Mouse (Mus musculus): ENCODE data around the gene Triobp.

The Triobp gene

GRCm38 (mm10) chr15:78926021-78926919, 21.3 kb upstream of the Triobp start, which contains the start of gene Lgals1:
Lgals1 (plus strand) TSS chr15:78926725.
- DNase-seq = peak; percentile 94 to 97

- DNase-seq = peak; percentile 47 to 72
Observed at GRCm38 (mm10) chr15:78927021-78927787, 20.3 kb upstream of the Triobp start.

GRCm38 (mm10) chr15:78927788-78928457, 19.6 kb upstream of the Triobp start:
- DNase-seq = peak; percentile 72 to 89

- no peak for DNase-seq
Observed at GRCm38 (mm10) chr15:78928539-78928938, 19.0 kb upstream of the Triobp start.

GRCm38 (mm10) chr15:78930192-78930706, 17.3 kb upstream of the Triobp start:
- no peak for DNase-seq

GRCm38 (mm10) chr15:78930801-78931426, 16.6 kb upstream of the Triobp start:
- DNase-seq = no peak

GRCm38 (mm10) chr15:78931577-78931976, 15.9 kb upstream of the Triobp start:
- DNase-seq = peak; percentile 66

- peak; percentile 88 to 89 for DNase-seq
Observed at GRCm38 (mm10) chr15:78934784-78935320, 12.7 kb upstream of the Triobp start, which contains the start of gene Nol12. Nol12 (plus strand) TSS chr15:78934933.

GRCm38 (mm10) chr15:78936403-78936802, 11.1 kb upstream of the Triobp start:
- no peak for DNase-seq

GRCm38 (mm10) chr15:78937311-78937710, 10.2 kb upstream of the Triobp start:
- no peak for DNase-seq

- no peak for DNase-seq
Observed at GRCm38 (mm10) chr15:78937963-78938362, 9.6 kb upstream of the Triobp start.

- no peak for DNase-seq
Observed at GRCm38 (mm10) chr15:78940325-78940724, 7.2 kb upstream of the Triobp start.

GRCm38 (mm10) chr15:78942663-78943062, 4.9 kb upstream of the Triobp start:
- DNase-seq = peak; percentile 84 to 87

GRCm38 (mm10) chr15:78946232-78946631, 1.3 kb upstream of the Triobp start:
- no peak for DNase-seq

GRCm38 (mm10) chr15:78948152-78948725, 715 bp downstream of the Triobp start:
- DNase-seq = no peak

GRCm38 (mm10) chr15:78948883-78949282, 1.4 kb downstream of the Triobp start:
- DNase-seq = no peak

- no peak for DNase-seq
Observed at GRCm38 (mm10) chr15:78955663-78956062, 8.1 kb downstream of the Triobp start.

GRCm38 (mm10) chr15:78956351-78956750, 8.8 kb downstream of the Triobp start:
- DNase-seq = peak in 1 of 2 experiments; percentile 36

- DNase-seq = no peak
Observed at GRCm38 (mm10) chr15:78957021-78957420, 9.5 kb downstream of the Triobp start.

- DNase-seq = no peak
Observed at GRCm38 (mm10) chr15:78959537-78959936, 12.0 kb downstream of the Triobp start.

GRCm38 (mm10) chr15:78960088-78960487, 12.6 kb downstream of the Triobp start:
- no peak for DNase-seq

GRCm38 (mm10) chr15:78962885-78963284, 15.4 kb downstream of the Triobp start:
- DNase-seq = peak; percentile 80

All from kidney, postnatal 25 days (tissue).